Mouse (Mus musculus) ES-E14 (cell line): ENCODE results near the gene Slc25a12. TPM values are rescaled to one million over a fixed set of nuclear protein-coding genes. Genes with fewer than 3 reads are reported as not detected.

Source experiments
- DNase-seq: peaks from one replicate; pipeline ENCODE4 v3.0.0-alpha.2; 2013; ENCODE audit warnings: low read depth, low spot score
- H3K27ac ChIP-seq: 2 replicates; pipeline ENCODE4 v1.5.1; 2012; ENCODE audit warnings: low read depth, mild to moderate bottlenecking, low read length, moderate library complexity, mixed read lengths; ENCODE audit not compliant: poor library complexity, insufficient read depth, severe bottlenecking
- H3K36me3 ChIP-seq: 2 replicates; pipeline ENCODE4 v1.6.1; 2012; ENCODE audit warnings: mild to moderate bottlenecking, low read length, moderate library complexity, mixed read lengths; ENCODE audit not compliant: control insufficient read depth, poor library complexity, insufficient read depth, severe bottlenecking
- H3K4me1 ChIP-seq, 2 experiments: fragments of 150-350 bp in 1 of 2; sonication (generic) in 1 of 2; 2 replicates each; pipeline ENCODE4 v1.6.1; 2012; ENCODE audit warnings: low read length in 2 of 2, mild to moderate bottlenecking in 1 of 2, mixed read lengths in 1 of 2; ENCODE audit not compliant: control insufficient read depth in 2 of 2, insufficient read depth in 2 of 2, poor library complexity in 1 of 2
- H3K4me3 ChIP-seq, 2 experiments: fragments of 150-350 bp in 1 of 2; sonication (generic) in 1 of 2; 2 replicates each; pipeline ENCODE4 v1.5.1; 2012; ENCODE audit warnings: low read length in 2 of 2, low read depth in 1 of 2, mild to moderate bottlenecking in 1 of 2, mixed read lengths in 1 of 2; ENCODE audit not compliant: insufficient read depth in 1 of 2, poor library complexity in 1 of 2, severe bottlenecking in 1 of 2
- H3K9ac ChIP-seq: 2 replicates; pipeline ENCODE4 v1.6.1; 2012; ENCODE audit warnings: low read depth, mild to moderate bottlenecking, low read length, mixed read lengths; ENCODE audit not compliant: poor library complexity, insufficient read depth, severe bottlenecking
- H3K9me3 ChIP-seq: fragments of 150-350 bp; sonication (generic); 2 replicates; pipeline ENCODE4 v1.6.1; 2012; ENCODE audit warnings: low read depth, mild to moderate bottlenecking, low read length; ENCODE audit not compliant: control insufficient read depth, insufficient read depth
- CHD2 ChIP-seq: IDR thresholded peaks from 2 replicates; pipeline ENCODE4 v1.6.1; 2014; ENCODE audit warnings: mild to moderate bottlenecking, low read depth, low read length, inconsistent platforms
- HCFC1 ChIP-seq: IDR thresholded peaks from 2 replicates; pipeline ENCODE4 v1.6.1; 2012; ENCODE audit warnings: low read length, inconsistent platforms, borderline replicate concordance; ENCODE audit not compliant: insufficient read depth
- MAFK ChIP-seq: IDR thresholded peaks from 2 replicates; pipeline ENCODE4 v1.6.1; 2014; ENCODE audit warnings: mild to moderate bottlenecking, low read depth, low read length, inconsistent platforms; ENCODE audit not compliant: insufficient read depth
- ZC3H11A ChIP-seq: IDR thresholded peaks from 2 replicates; pipeline ENCODE4 v1.6.1; 2012; ENCODE audit warnings: low read depth, mild to moderate bottlenecking, inconsistent platforms, low read length, borderline replicate concordance
- ZNF384 ChIP-seq: IDR thresholded peaks from 2 replicates; pipeline ENCODE4 v1.6.1; 2012; ENCODE audit warnings: low read depth, low read length, inconsistent platforms
- in situ Hi-C, 2 experiments: fragments of 600-800 bp; cut with MboI; formaldehyde crosslinking; loops; one replicate each; pipeline ENCODE4 v1.15.1; 2025; ENCODE audit warnings: low sequenced_read_pairs in 2 of 2, inconsistent platforms in 1 of 2; ENCODE audit not compliant: unreplicated experiment in 2 of 2
- total RNA-seq: library from RNA; depleted of rRNA; stranded (reverse); fragments of 300-350 nt; gene quantifications from 2 replicates; pipeline ENCODE4 v1.2.3, GENCODE M21; 2012

Slc25a12 gene
- total RNA-seq, 1 experiment: 42.6 TPM

DNA sequence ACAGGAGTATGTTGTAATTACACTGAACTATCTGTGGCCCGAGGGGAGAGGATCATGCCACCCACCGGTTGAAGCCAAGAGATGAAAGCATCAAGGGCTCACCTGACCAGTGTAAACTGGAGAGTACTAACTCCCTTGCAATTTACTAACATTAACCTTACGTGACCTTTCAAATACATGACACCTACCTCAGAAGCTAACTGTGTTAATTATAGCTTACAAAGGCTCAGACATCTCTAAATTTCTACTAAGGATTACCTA is 15.9 kb downstream of the Slc25a12 start:
- peak overlapping the region; percentile 64; the same call in 1 of the 2 replicates for H3K27ac ChIP-seq
- H3K9ac ChIP-seq: peak overlapping the region; percentile 80; the same call in 1 of the 2 replicates
- H3K9me3 ChIP-seq: no peaks in the 10 kb centered on the region
- H3K4me1 ChIP-seq: peaks cover 0 to 8% of the 10 kb centered on the region in 2 experiments; a peak in 2 of 4 replicates
- no peak for DNase-seq
- H3K4me3 ChIP-seq: no peak overlapping the region
- H3K36me3 ChIP-seq: peaks cover 23% of the 10 kb centered on the region
- no peak for TF ChIP-seq ZNF384
- no peak for TF ChIP-seq MAFK
- no peak for TF ChIP-seq ZC3H11A
- TF ChIP-seq HCFC1: no peak
- 0 out of 2 replicates have a peak, but pooled peaks have one; percentile 9 for TF ChIP-seq CHD2
- in situ Hi-C loops: no loop called here

DNA sequence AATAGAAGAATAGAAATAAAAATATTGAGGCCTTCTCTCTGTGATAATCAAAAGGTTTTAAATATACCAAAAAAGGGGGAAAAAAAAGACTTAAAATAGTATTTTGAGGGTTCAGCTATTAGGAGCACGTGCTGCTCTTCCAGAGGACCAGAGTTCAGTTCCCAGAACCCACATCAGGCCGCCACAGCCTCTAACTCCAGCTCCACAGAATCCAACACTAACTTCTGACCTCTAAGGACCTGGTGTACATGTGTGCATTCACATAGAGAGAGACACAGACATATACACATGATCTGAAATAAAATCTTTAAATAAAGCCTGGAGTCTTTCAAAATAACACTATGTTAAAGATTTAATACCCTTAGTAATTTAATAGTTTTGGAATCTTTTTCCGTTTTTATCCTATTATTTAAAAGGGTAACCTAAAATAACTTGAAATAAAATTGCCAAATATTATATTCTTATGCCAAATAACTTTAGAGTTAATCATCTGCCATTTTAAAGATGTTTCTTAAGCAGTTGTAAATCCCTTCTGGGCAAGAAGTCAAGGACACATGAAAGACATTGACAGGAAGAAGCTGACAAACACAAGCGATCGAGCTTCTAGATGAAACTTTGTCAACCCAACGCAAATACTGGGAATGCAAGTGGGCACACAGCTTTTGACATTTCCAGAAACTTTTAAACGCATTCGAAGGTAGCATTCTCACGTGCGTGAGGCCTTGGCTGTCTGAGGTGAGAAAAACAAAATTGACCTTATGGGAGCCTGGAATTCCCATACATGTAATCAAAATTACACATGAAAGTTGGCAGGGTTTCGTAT is 16.4 kb downstream of the Slc25a12 start:
- TF ChIP-seq MAFK (no peak), ZC3H11A (no peak), HCFC1 (no peak), ZNF384 (no peak)
- Histone ChIP-seq H3K27ac (peak overlapping the region; percentile 97), H3K4me3 (no peak overlapping the region), H3K9ac (peak overlapping the region; percentile 96), H3K36me3 (peaks cover 23% of the 10 kb centered on the region), H3K9me3 (no peaks in the 10 kb centered on the region), H3K4me1 (peaks cover 0 to 8% of the 10 kb centered on the region in 2 experiments; a peak in 2 of 4 replicates)
- no peak for DNase-seq
- in situ Hi-C loops: no loop called here

DNA sequence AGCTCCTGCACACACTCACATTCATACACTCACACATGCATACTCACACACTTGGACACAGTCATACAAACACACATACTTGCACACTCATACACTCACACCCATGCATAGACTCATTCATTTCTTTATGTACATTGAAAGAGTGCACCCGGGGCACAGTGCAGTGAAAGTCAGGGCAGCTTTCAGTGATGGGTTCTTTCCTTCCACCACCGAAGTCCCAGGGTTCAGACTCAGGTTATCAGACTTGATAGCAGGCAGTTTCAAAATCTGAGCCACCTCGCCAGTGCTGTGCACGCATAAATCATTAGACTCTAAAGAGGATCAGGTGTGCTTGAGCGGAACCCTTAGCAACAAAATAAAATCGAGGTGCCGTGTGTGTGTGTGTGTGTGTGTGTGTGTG is 17.4 kb downstream of the Slc25a12 start:
- peaks cover 0 to 8% of the 10 kb centered on the region in 2 experiments; a peak in 2 of 4 replicates for H3K4me1 ChIP-seq
- peak overlapping the region; percentile 96 for H3K9ac ChIP-seq
- DNase-seq: no peak
- H3K9me3 ChIP-seq: no peaks in the 10 kb centered on the region
- H3K4me3 ChIP-seq: peak overlapping the region; percentile 87 to 91
- TF ChIP-seq ZC3H11A (no peak), ZNF384 (no peak), MAFK (no peak), CHD2 (no peak), HCFC1 (no peak)
- peak overlapping the region; percentile 97 for H3K27ac ChIP-seq
- in situ Hi-C loops: no loop called here
- H3K36me3 ChIP-seq: peaks cover 23% of the 10 kb centered on the region

DNA sequence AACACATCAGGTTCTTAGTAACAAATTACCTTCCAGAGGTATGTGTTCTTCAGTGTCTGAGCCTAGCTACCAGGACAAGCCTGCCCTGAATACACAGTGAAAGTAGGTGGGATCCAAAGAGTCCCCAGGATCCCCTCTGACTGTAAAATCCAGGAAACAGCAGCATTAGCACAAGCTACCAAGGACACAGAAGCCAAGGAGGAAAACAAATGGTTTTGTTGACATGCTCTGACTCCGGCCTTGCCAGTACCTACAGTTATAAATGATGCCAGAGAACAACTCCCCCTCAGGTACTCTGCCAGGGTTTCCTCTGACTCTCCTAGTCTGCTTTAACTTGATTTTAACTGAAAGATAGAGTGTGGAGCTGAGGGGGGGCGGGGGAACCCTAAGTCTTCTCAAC is 18.0 kb downstream of the Slc25a12 start:
- Histone ChIP-seq H3K9ac (peak overlapping the region; percentile 96), H3K4me3 (peak overlapping the region; percentile 87 to 91), H3K36me3 (peaks cover 20% of the 10 kb centered on the region), H3K9me3 (no peaks in the 10 kb centered on the region), H3K27ac (peak overlapping the region; percentile 97), H3K4me1 (peaks cover 0 to 6% of the 10 kb centered on the region in 2 experiments; a peak in 2 of 4 replicates)
- no peak for DNase-seq
- in situ Hi-C loops: no loop called here
- no peak for TF ChIP-seq MAFK
- no peak for TF ChIP-seq HCFC1
- TF ChIP-seq ZC3H11A: no peak
- TF ChIP-seq ZNF384: no peak
- TF ChIP-seq CHD2: no peak
